Mouse (Mus musculus): ENCODE data around the gene Lhb. TPM values are rescaled to one million over a fixed set of nuclear protein-coding genes. Genes with fewer than 3 reads are reported as not detected.

Gene Lhb
- polyA plus RNA-seq, 1 experiment: not detected

GRCm38 (mm10) chr7:45465112-45465511 is 44.5 kb downstream of the Lhb start:
- no peak overlapping the region for H3K4me3 ChIP-seq (ENCODE audit: extremely low read depth, insufficient read depth, insufficient read length)
- WGBS: 95% methylated on average over 12 of the region's 12 CpGs
- TF ChIP-seq CTCF (IDR thresholded peaks at IDR 0.05; ENCODE audit: extremely low read depth, insufficient read depth, insufficient read length, insufficient replicate concordance): no peak
- TF ChIP-seq POLR2A (IDR thresholded peaks at IDR 0.05; ENCODE audit: low read depth, low read length): no peak
- no peak overlapping the region for H3K27ac ChIP-seq (ENCODE audit: insufficient read depth, low read length)
- peaks cover 7% of the 10 kb centered on the region for H3K4me1 ChIP-seq (ENCODE audit: control insufficient read depth, insufficient read depth, insufficient read length)
- peaks cover 19% of the 10 kb centered on the region for H3K36me3 ChIP-seq (ENCODE audit: control insufficient read depth, insufficient read depth, low read length)
- no peak for DNase-seq (ENCODE audit: low read depth in 1 of 2, low spot score in 2 of 2)
- H3K27me3 ChIP-seq (ENCODE audit: control insufficient read depth, insufficient read depth, low read length): no peaks in the 10 kb centered on the region

GRCm38 (mm10) chr7:45465549-45465948 is 44.9 kb downstream of the Lhb start:
- WGBS: 78% methylated on average over 9 of the region's 9 CpGs
- peaks cover 7% of the 10 kb centered on the region for H3K4me1 ChIP-seq (ENCODE audit: control insufficient read depth, insufficient read depth, insufficient read length)
- H3K27me3 ChIP-seq (ENCODE audit: control insufficient read depth, insufficient read depth, low read length): no peaks in the 10 kb centered on the region
- peaks cover 19% of the 10 kb centered on the region for H3K36me3 ChIP-seq (ENCODE audit: control insufficient read depth, insufficient read depth, low read length)
- H3K4me3 ChIP-seq (ENCODE audit: extremely low read depth, insufficient read depth, insufficient read length): 0 out of 2 replicates have a peak overlapping the region, but pooled peaks have one; percentile 90
- no peak overlapping the region for H3K27ac ChIP-seq (ENCODE audit: insufficient read depth, low read length)
- DNase-seq (ENCODE audit: low read depth in 1 of 2, low spot score in 2 of 2): no peak
- TF ChIP-seq POLR2A (IDR thresholded peaks at IDR 0.05; ENCODE audit: low read depth, low read length): no peak
- TF ChIP-seq CTCF (IDR thresholded peaks at IDR 0.05; ENCODE audit: extremely low read depth, insufficient read depth, insufficient read length, insufficient replicate concordance): no peak

- 1% methylated on average over 58 of the region's 58 CpGs for WGBS
- H3K27me3 ChIP-seq (ENCODE audit: control insufficient read depth, insufficient read depth, low read length): no peaks in the 10 kb centered on the region
- TF ChIP-seq CTCF (IDR thresholded peaks at IDR 0.05; ENCODE audit: extremely low read depth, insufficient read depth, insufficient read length, insufficient replicate concordance) (no peak), POLR2A (IDR thresholded peaks at IDR 0.05; ENCODE audit: low read depth, low read length) (peak; percentile 88)
- peak within 1 kb of the TSS; percentile 79 for H3K27ac ChIP-seq (ENCODE audit: insufficient read depth, low read length)
- peak within 1 kb of the TSS; percentile 90 for H3K4me3 ChIP-seq (ENCODE audit: extremely low read depth, insufficient read depth, insufficient read length)
- DNase-seq (ENCODE audit: low read depth in 1 of 2, low spot score in 2 of 2): peak; percentile 89 to 94
- H3K4me1 ChIP-seq (ENCODE audit: control insufficient read depth, insufficient read depth, insufficient read length): peaks cover 7% of the 10 kb centered on the region
- peaks cover 17% of the 10 kb centered on the region for H3K36me3 ChIP-seq (ENCODE audit: control insufficient read depth, insufficient read depth, low read length)
Measured at GRCm38 (mm10) chr7:45466283-45467089, 45.9 kb downstream of the Lhb start, which contains the start of gene Bax. Bax (minus strand) TSS chr7:45466898.

GRCm38 (mm10) chr7:45467090-45467670 is 46.6 kb downstream of the Lhb start:
- Histone ChIP-seq H3K36me3 (ENCODE audit: control insufficient read depth, insufficient read depth, low read length) (peaks cover 16% of the 10 kb centered on the region), H3K4me3 (ENCODE audit: extremely low read depth, insufficient read depth, insufficient read length) (peak overlapping the region; percentile 40; the same call in 1 of the 2 replicates), H3K27ac (ENCODE audit: insufficient read depth, low read length) (no peak overlapping the region), H3K27me3 (ENCODE audit: control insufficient read depth, insufficient read depth, low read length) (no peaks in the 10 kb centered on the region), H3K4me1 (ENCODE audit: control insufficient read depth, insufficient read depth, insufficient read length) (peaks cover 7% of the 10 kb centered on the region)
- no peak for DNase-seq (ENCODE audit: low read depth in 1 of 2, low spot score in 2 of 2)
- no peak for TF ChIP-seq CTCF (IDR thresholded peaks at IDR 0.05; ENCODE audit: extremely low read depth, insufficient read depth, insufficient read length, insufficient replicate concordance)
- 52% methylated on average over 7 of the region's 7 CpGs for WGBS

- no peaks in the 10 kb centered on the region for H3K36me3 ChIP-seq (ENCODE audit: control insufficient read depth, insufficient read depth, low read length)
- TF ChIP-seq CTCF (IDR thresholded peaks at IDR 0.05; ENCODE audit: extremely low read depth, insufficient read depth, insufficient read length, insufficient replicate concordance): peak; percentile 27; the same call in 1 of the 2 replicates
- no peak for TF ChIP-seq POLR2A (IDR thresholded peaks at IDR 0.05; ENCODE audit: low read depth, low read length)
- 7% methylated on average over 3 of the region's 3 CpGs for WGBS
- H3K4me1 ChIP-seq (ENCODE audit: control insufficient read depth, insufficient read depth, insufficient read length): peaks cover 4% of the 10 kb centered on the region
- no peak overlapping the region for H3K27ac ChIP-seq (ENCODE audit: insufficient read depth, low read length)
- H3K4me3 ChIP-seq (ENCODE audit: extremely low read depth, insufficient read depth, insufficient read length): no peak overlapping the region
- peak; percentile 53 to 70 for DNase-seq (ENCODE audit: low read depth in 1 of 2, low spot score in 2 of 2)
- H3K27me3 ChIP-seq (ENCODE audit: control insufficient read depth, insufficient read depth, low read length): no peaks in the 10 kb centered on the region
Measured at GRCm38 (mm10) chr7:45470869-45471268, 50.2 kb downstream of the Lhb start.

Other genes with a start within 250 kb of the Lhb start
- not detected in 2 replicates for gene Gfy, start 241.3 kb upstream of the Lhb start, polyA plus RNA-seq (2012; rRNA removed)
- gene Pth2, start 239.8 kb upstream of the Lhb start, polyA plus RNA-seq (2012; rRNA removed): not detected in 2 replicates
- gene Ccdc155, start 215.9 kb upstream of the Lhb start, polyA plus RNA-seq (2012; rRNA removed): 0.16 and 0.20 TPM in 2 replicates
- 2.1 and 2.8 TPM in 2 replicates for gene Dkkl1, start 208.7 kb upstream of the Lhb start, polyA plus RNA-seq (2012; rRNA removed)
- gene Tead2, start 205.1 kb upstream of the Lhb start, polyA plus RNA-seq (2012; rRNA removed): 10.6 and 12.1 TPM in 2 replicates
- gene Cd37, start 181.7 kb upstream of the Lhb start, polyA plus RNA-seq (2012; rRNA removed): 1,116 and 1,582 TPM in 2 replicates
- gene Slc6a16, start 179.7 kb upstream of the Lhb start, polyA plus RNA-seq (2012; rRNA removed): not detected in 2 replicates
- gene Slc6a21, start 143.3 kb upstream of the Lhb start, polyA plus RNA-seq (2012; rRNA removed): 0.27 and 0.43 TPM in 2 replicates
- 7.9 and 10.0 TPM in 2 replicates for gene Trpm4, start 87.0 kb upstream of the Lhb start, polyA plus RNA-seq (2012; rRNA removed)
- 0.04 and 0.09 TPM in 2 replicates for gene Hrc, start 85.5 kb upstream of the Lhb start, polyA plus RNA-seq (2012; rRNA removed)
- gene Ppfia3, start 53.8 kb upstream of the Lhb start, polyA plus RNA-seq (2012; rRNA removed): 0.22 and 0.27 TPM in 2 replicates
- 0.90 and 2.1 TPM in 2 replicates for gene Lin7b, start 50.2 kb upstream of the Lhb start, polyA plus RNA-seq (2012; rRNA removed)
- 273 and 277 TPM in 2 replicates for gene Snrnp70, start 25.1 kb upstream of the Lhb start, polyA plus RNA-seq (2012; rRNA removed)
- gene Kcna7, start 15.2 kb upstream of the Lhb start, polyA plus RNA-seq (2012; rRNA removed): 0.04 and 0.05 TPM in 2 replicates
- gene Ntf5, start 7.1 kb upstream of the Lhb start, polyA plus RNA-seq (2012; rRNA removed): 0.12 and 0.33 TPM in 2 replicates
- gene Gys1, start 14.0 kb downstream of the Lhb start, polyA plus RNA-seq (2012; rRNA removed): 12.4 and 14.4 TPM in 2 replicates
- gene Ruvbl2, start 17.3 kb downstream of the Lhb start, polyA plus RNA-seq (2012; rRNA removed): 55.3 and 56.0 TPM in 2 replicates
- 2,804 and 3,579 TPM in 2 replicates for gene Ftl1, start 39.1 kb downstream of the Lhb start, polyA plus RNA-seq (2012; rRNA removed)
- gene Bax, start 46.1 kb downstream of the Lhb start, polyA plus RNA-seq (2012; rRNA removed): 129 and 163 TPM in 2 replicates
- gene Tulp2, start 61.1 kb downstream of the Lhb start, polyA plus RNA-seq (2012; rRNA removed): 0.04 and 0.49 TPM in 2 replicates
- 0.13 TPM in 1 of 2 replicates, not detected in the other for gene Gm45808, start 66.0 kb downstream of the Lhb start, polyA plus RNA-seq (2012; rRNA removed)
- gene Dhdh, start 68.0 kb downstream of the Lhb start, polyA plus RNA-seq (2012; rRNA removed): 1.5 and 1.6 TPM in 2 replicates
- gene Nucb1, start 89.6 kb downstream of the Lhb start, polyA plus RNA-seq (2012; rRNA removed): 171 and 188 TPM in 2 replicates
- 99.5 and 119 TPM in 2 replicates for gene Ppp1r15a, start 105.4 kb downstream of the Lhb start, polyA plus RNA-seq (2012; rRNA removed)
- gene Plekha4, start 105.5 kb downstream of the Lhb start, polyA plus RNA-seq (2012; rRNA removed): 6.5 and 7.2 TPM in 2 replicates
- 1.7 TPM in 2 replicates for gene Hsd17b14, start 134.1 kb downstream of the Lhb start, polyA plus RNA-seq (2012; rRNA removed)
- 50.8 and 55.6 TPM in 2 replicates for gene Bcat2, start 149.3 kb downstream of the Lhb start, polyA plus RNA-seq (2012; rRNA removed)
- gene Fgf21, start 194.7 kb downstream of the Lhb start, polyA plus RNA-seq (2012; rRNA removed): 0.90 and 2.8 TPM in 2 replicates
- 0.71 and 1.1 TPM in 2 replicates for gene Fut1, start 196.5 kb downstream of the Lhb start, polyA plus RNA-seq (2012; rRNA removed)
- 0.46 and 0.63 TPM in 2 replicates for gene Izumo1, start 201.0 kb downstream of the Lhb start, polyA plus RNA-seq (2012; rRNA removed)
- 18.8 and 20.1 TPM in 2 replicates for gene Rasip1, start 206.7 kb downstream of the Lhb start, polyA plus RNA-seq (2012; rRNA removed)
- gene Mamstr, start 219.2 kb downstream of the Lhb start, polyA plus RNA-seq (2012; rRNA removed): 2.5 and 2.7 TPM in 2 replicates
- gene Fut2, start 245.6 kb downstream of the Lhb start, polyA plus RNA-seq (2012; rRNA removed): 0.04 TPM in 1 of 2 replicates, not detected in the other